Mouse (Mus musculus) embryonic facial prominence, embryonic 14.5 days (tissue): ENCODE results near the gene Sgsm1. TPM values are rescaled to one million over a fixed set of nuclear protein-coding genes. Genes with fewer than 3 reads are reported as not detected.

Experiments
- ATAC-seq: fragments of 200-750 bp; cut with Nextera tagmentation; 2 replicates; pipeline ENCODE4 v1.8.0; 2017; ENCODE audit warnings: low read depth, moderate number of reproducible peaks, moderate TSS enrichment
- DNase-seq: peaks from one replicate; pipeline ENCODE4 v3.0.0-alpha.2; 2015; ENCODE audit warnings: low spot score
- H3K27ac ChIP-seq: fragments of 300-500 bp; sonication (generic); replicated peaks from 2 replicates; pipeline ENCODE4 v1.5.1; 2014; ENCODE audit warnings: low read depth, mild to moderate bottlenecking, low read length, moderate library complexity
- H3K27me3 ChIP-seq: fragments of 300-500 bp; sonication (generic); replicated peaks from 2 replicates; pipeline ENCODE4 v1.6.1; 2014; ENCODE audit warnings: low read length; ENCODE audit not compliant: control insufficient read depth, insufficient read depth
- H3K36me3 ChIP-seq: fragments of 300-500 bp; sonication (generic); 2 replicates; pipeline ENCODE4 v1.6.1; 2014; ENCODE audit warnings: low read length, mixed read lengths; ENCODE audit not compliant: control insufficient read depth, insufficient read depth
- H3K4me1 ChIP-seq: fragments of 300-500 bp; sonication (generic); 2 replicates; pipeline ENCODE4 v1.6.1; 2014; ENCODE audit warnings: antibody characterized with exemption, low read length; ENCODE audit not compliant: control insufficient read depth, insufficient read depth
- H3K4me2 ChIP-seq: fragments of 300-500 bp; sonication (generic); 2 replicates; pipeline ENCODE4 v1.6.1; 2014; ENCODE audit warnings: low read depth, mild to moderate bottlenecking, low read length, moderate library complexity, mixed read lengths
- H3K4me3 ChIP-seq: fragments of 300-500 bp; sonication (generic); 2 replicates; pipeline ENCODE4 v1.5.1; 2014; ENCODE audit warnings: low read depth, mild to moderate bottlenecking, low read length
- H3K9ac ChIP-seq: fragments of 300-500 bp; sonication (generic); 2 replicates; pipeline ENCODE4 v1.6.1; 2014; ENCODE audit warnings: low read depth, mild to moderate bottlenecking, low read length, moderate library complexity, mixed read lengths
- H3K9me3 ChIP-seq: fragments of 300-500 bp; sonication (generic); 2 replicates; pipeline ENCODE4 v1.6.1; 2016; ENCODE audit warnings: low read length; ENCODE audit not compliant: control insufficient read depth
- whole genome bisulfite sequencing: fragments of 180-500 bp; shearing (Covaris S2); extraction: QIAGEN DNeasy Blood & Tissue Kit; methylation state at CpG from one replicate; pipeline ENCODE4 v1.1.7; 2014; 5-methylcytosine and 5-hydroxymethylcytosine counted together
- polyA plus RNA-seq: library from polyadenylated mRNA; unstranded; fragments of >200 nt; fragmentation: Nextera tagmentation; extraction: Ambion mirVana; gene quantifications from 2 replicates; pipeline ENCODE4 v1.2.1, GENCODE M21; 2014

The Sgsm1 gene
- polyA plus RNA-seq, 1 experiment from 2014 or later, result 2.0 TPM

DNA sequence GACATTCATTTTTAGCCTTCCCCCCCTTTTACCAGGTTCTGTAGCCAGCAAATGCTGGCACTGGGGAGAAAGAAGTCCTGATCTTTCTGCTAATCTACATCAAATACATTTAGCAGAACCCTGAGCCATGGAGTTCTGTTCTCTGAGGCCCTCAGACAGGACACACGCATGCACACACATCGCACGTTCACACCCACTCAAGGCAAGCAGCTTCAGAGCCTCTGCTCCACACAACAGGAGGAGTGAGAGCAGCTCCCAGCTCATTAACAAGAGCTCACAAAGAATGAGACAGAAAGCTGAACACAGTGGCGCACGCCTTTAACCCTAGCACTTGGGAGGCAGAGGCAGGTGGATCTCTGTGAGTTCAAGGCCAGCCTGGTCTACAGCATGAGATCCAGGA, 6.1 kb downstream of the Sgsm1 start:
- Histone ChIP-seq H3K4me3 (no peak overlapping the region), H3K4me1 (peaks cover 6% of the 10 kb centered on the region; the same call in 1 of the 2 replicates), H3K27ac (no peak overlapping the region), H3K36me3 (no peaks in the 10 kb centered on the region), H3K27me3 (peaks cover 14% of the 10 kb centered on the region), H3K9ac (no peak overlapping the region), H3K4me2 (no peak overlapping the region), H3K9me3 (no peaks in the 10 kb centered on the region)
- ATAC-seq (no peak), DNase-seq (no peak)
- WGBS, result 93% methylated on average over 5 of the region's 5 CpGs

- Histone ChIP-seq H3K9me3 (no peaks in the 10 kb centered on the region), H3K36me3 (no peaks in the 10 kb centered on the region), H3K27me3 (peaks cover 5% of the 10 kb centered on the region), H3K4me3 (no peak overlapping the region), H3K27ac (no peak overlapping the region), H3K9ac (no peak overlapping the region), H3K4me1 (peaks cover 4% of the 10 kb centered on the region; the same call in 1 of the 2 replicates), H3K4me2 (no peak overlapping the region)
- DNase-seq (no peak), ATAC-seq (no peak)
- WGBS, result 16% methylated on average over 12 of the region's 13 CpGs
Measured at GRCm38 (mm10) chr5:113301841-113302240, 8.7 kb downstream of the Sgsm1 start.

- 77% methylated on average over 21 of the region's 22 CpGs for WGBS
- no peak for DNase-seq
- Histone ChIP-seq H3K36me3 (no peaks in the 10 kb centered on the region), H3K4me3 (no peak overlapping the region), H3K27ac (no peak overlapping the region), H3K9ac (no peak overlapping the region), H3K4me2 (no peak overlapping the region), H3K9me3 (no peaks in the 10 kb centered on the region), H3K27me3 (peaks cover 5% of the 10 kb centered on the region), H3K4me1 (no peaks in the 10 kb centered on the region)
- ATAC-seq, result no peak
Measured at GRCm38 (mm10) chr5:113300148-113300889, 10.3 kb downstream of the Sgsm1 start.

- Histone ChIP-seq H3K4me2 (no peak overlapping the region), H3K9ac (no peak overlapping the region), H3K27ac (no peak overlapping the region), H3K4me1 (no peaks in the 10 kb centered on the region), H3K4me3 (no peak overlapping the region), H3K36me3 (no peaks in the 10 kb centered on the region), H3K9me3 (no peaks in the 10 kb centered on the region), H3K27me3 (peaks cover 5% of the 10 kb centered on the region)
- ATAC-seq (no peak), DNase-seq (no peak)
- WGBS, result 43% methylated on average over 9 of the region's 9 CpGs
Measured at GRCm38 (mm10) chr5:113299433-113299832, 11.2 kb downstream of the Sgsm1 start.

- Histone ChIP-seq H3K4me3 (no peak overlapping the region), H3K9ac (no peak overlapping the region), H3K9me3 (no peaks in the 10 kb centered on the region), H3K4me2 (no peak overlapping the region), H3K4me1 (no peaks in the 10 kb centered on the region), H3K36me3 (no peaks in the 10 kb centered on the region), H3K27ac (no peak overlapping the region), H3K27me3 (peaks cover 5% of the 10 kb centered on the region)
- no peak for ATAC-seq
- DNase-seq, result no peak
- 65% methylated on average over 6 of the region's 6 CpGs for WGBS
Measured at GRCm38 (mm10) chr5:113298826-113299225, 11.8 kb downstream of the Sgsm1 start.

DNA sequence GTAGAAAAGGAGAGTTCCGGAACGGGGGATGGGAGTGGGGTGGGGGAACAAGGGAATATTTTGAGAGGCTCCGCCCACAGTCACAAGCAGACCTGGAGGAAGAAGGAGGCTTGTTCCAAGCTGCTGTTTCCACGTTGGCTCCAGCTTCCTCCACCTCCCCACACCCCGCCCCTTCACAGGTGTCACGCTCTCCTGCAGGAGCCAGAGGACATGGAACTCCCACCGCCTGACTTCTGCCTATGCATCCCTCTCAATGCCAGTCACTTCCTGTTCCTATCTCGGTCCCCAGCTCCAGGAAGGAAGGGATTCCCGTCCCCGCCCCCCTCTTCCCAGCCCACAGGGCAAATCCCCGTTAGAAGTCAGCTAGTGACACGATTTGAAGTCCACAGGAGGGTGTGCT, 12.5 kb downstream of the Sgsm1 start:
- DNase-seq (no peak), ATAC-seq (no peak)
- Histone ChIP-seq H3K4me1 (no peaks in the 10 kb centered on the region), H3K9me3 (no peaks in the 10 kb centered on the region), H3K9ac (no peak overlapping the region), H3K4me3 (no peak overlapping the region), H3K4me2 (no peak overlapping the region), H3K27me3 (peaks cover 5% of the 10 kb centered on the region), H3K36me3 (no peaks in the 10 kb centered on the region), H3K27ac (no peak overlapping the region)
- WGBS, result 15% methylated on average over 12 of the region's 12 CpGs

- Histone ChIP-seq H3K4me3 (no peak overlapping the region), H3K9me3 (no peaks in the 10 kb centered on the region), H3K4me2 (no peak overlapping the region), H3K9ac (no peak overlapping the region), H3K27ac (no peak overlapping the region), H3K4me1 (no peaks in the 10 kb centered on the region), H3K36me3 (no peaks in the 10 kb centered on the region), H3K27me3 (peaks cover 5% of the 10 kb centered on the region)
- DNase-seq (peak; percentile 50), ATAC-seq (peak; percentile 53)
- 49% methylated on average over 4 of the region's 4 CpGs for WGBS
Measured at GRCm38 (mm10) chr5:113295791-113296190, 14.8 kb downstream of the Sgsm1 start.

DNA sequence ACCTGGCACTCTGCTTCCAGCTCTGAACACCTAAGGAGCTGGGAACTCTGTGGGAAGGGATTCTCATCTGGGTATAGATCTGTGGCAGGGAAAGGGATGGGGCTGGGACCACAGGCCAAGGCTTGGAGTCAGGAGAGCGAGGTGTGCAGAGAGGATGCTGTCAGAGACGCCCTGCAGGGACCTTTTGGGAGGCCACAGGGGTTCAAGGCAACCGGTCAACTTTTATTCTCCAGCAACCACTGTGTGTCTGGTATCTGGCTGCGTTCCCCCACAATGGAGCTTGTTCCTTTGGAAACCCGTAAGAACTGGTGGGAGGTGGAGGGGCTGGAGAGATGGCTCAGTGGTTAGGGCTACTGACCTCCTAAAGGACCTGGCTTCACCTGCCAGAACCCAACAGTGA, 16.0 kb downstream of the Sgsm1 start:
- Histone ChIP-seq H3K9ac (no peak overlapping the region), H3K36me3 (no peaks in the 10 kb centered on the region), H3K9me3 (no peaks in the 10 kb centered on the region), H3K27ac (no peak overlapping the region), H3K27me3 (peaks cover 15% of the 10 kb centered on the region), H3K4me3 (no peak overlapping the region), H3K4me1 (no peaks in the 10 kb centered on the region), H3K4me2 (no peak overlapping the region)
- ATAC-seq, result no peak
- 94% methylated on average over 5 of the region's 5 CpGs for WGBS
- DNase-seq, result no peak

- Histone ChIP-seq H3K27ac (no peak overlapping the region), H3K4me1 (no peaks in the 10 kb centered on the region), H3K4me3 (no peak overlapping the region), H3K36me3 (no peaks in the 10 kb centered on the region), H3K4me2 (no peak overlapping the region), H3K9me3 (no peaks in the 10 kb centered on the region), H3K9ac (no peak overlapping the region), H3K27me3 (peaks cover 18% of the 10 kb centered on the region)
- WGBS, result 61% methylated on average over 4 of the region's 4 CpGs
- ATAC-seq, result no peak
- DNase-seq, result no peak
Measured at GRCm38 (mm10) chr5:113293446-113293845, 17.1 kb downstream of the Sgsm1 start.
